Mouse (Mus musculus) intestine, embryonic 15.5 days (tissue): ENCODE measurements around the gene Mpig6b. TPM values are rescaled to one million over a fixed set of nuclear protein-coding genes. Genes with fewer than 3 reads are reported as not detected.

ENCODE experiments used
- ATAC-seq: fragments of 200-750 bp; cut with Nextera tagmentation; 2 replicates; pipeline ENCODE4 v1.8.0; 2017; ENCODE audit warnings: moderate TSS enrichment, moderate library complexity
- H3K27ac ChIP-seq: fragments of 300-500 bp; sonication (generic); 2 replicates; pipeline ENCODE4 v1.5.1; 2015; ENCODE audit warnings: mild to moderate bottlenecking, inconsistent platforms
- H3K27me3 ChIP-seq: fragments of 300-500 bp; sonication (generic); replicated peaks from 2 replicates; pipeline ENCODE4 v1.6.1; 2015; ENCODE audit warnings: inconsistent platforms
- H3K36me3 ChIP-seq: fragments of 300-500 bp; sonication (generic); 2 replicates; pipeline ENCODE4 v1.6.1; 2015; ENCODE audit warnings: inconsistent platforms
- H3K4me1 ChIP-seq: fragments of 300-500 bp; sonication (generic); replicated peaks from 2 replicates; pipeline ENCODE4 v1.6.1; 2015; ENCODE audit warnings: inconsistent platforms
- H3K4me2 ChIP-seq: fragments of 300-500 bp; sonication (generic); replicated peaks from 2 replicates; pipeline ENCODE4 v1.6.1; 2015; ENCODE audit warnings: mild to moderate bottlenecking, inconsistent platforms
- H3K4me3 ChIP-seq: fragments of 300-500 bp; sonication (generic); replicated peaks from 2 replicates; pipeline ENCODE4 v1.5.1; 2015; ENCODE audit warnings: inconsistent platforms
- H3K9ac ChIP-seq: fragments of 300-500 bp; sonication (generic); 2 replicates; pipeline ENCODE4 v1.6.1; 2015; ENCODE audit warnings: inconsistent platforms
- H3K9me3 ChIP-seq: fragments of 300-500 bp; sonication (generic); 2 replicates; pipeline ENCODE4 v1.6.1; 2016; ENCODE audit warnings: inconsistent platforms
- WGBS: fragments of 180-500 bp; shearing (Covaris S2); methylation state at CpG from one replicate; pipeline ENCODE4 v1.1.7; 2015; 5-methylcytosine and 5-hydroxymethylcytosine counted together
- polyA plus RNA-seq: library from polyadenylated mRNA; unstranded; fragments of >200 nt; fragmentation: Nextera tagmentation; extraction: Ambion mirVana; gene quantifications from 2 replicates; pipeline ENCODE4 v1.2.1, GENCODE M21; 2015

The Mpig6b gene
- polyA plus RNA-seq, 1 experiment from 2014 or later = 0.35 TPM

GRCm38 (mm10) chr17:35026206-35026605 lies 39.8 kb downstream of the Mpig6b start:
- Histone ChIP-seq H3K4me3 (no peak overlapping the region), H3K9me3 (no peaks in the 10 kb centered on the region), H3K27ac (0 out of 2 replicates have a peak overlapping the region, but pooled peaks have one; percentile 36), H3K9ac (peak overlapping the region; percentile 20), H3K4me1 (peaks cover 51% of the 10 kb centered on the region), H3K36me3 (no peaks in the 10 kb centered on the region), H3K27me3 (no peaks in the 10 kb centered on the region), H3K4me2 (peak overlapping the region; percentile 11; the same call in 1 of the 2 replicates)
- no peak for ATAC-seq
- WGBS = 78% methylated on average over 5 of the region's 5 CpGs

DNA sequence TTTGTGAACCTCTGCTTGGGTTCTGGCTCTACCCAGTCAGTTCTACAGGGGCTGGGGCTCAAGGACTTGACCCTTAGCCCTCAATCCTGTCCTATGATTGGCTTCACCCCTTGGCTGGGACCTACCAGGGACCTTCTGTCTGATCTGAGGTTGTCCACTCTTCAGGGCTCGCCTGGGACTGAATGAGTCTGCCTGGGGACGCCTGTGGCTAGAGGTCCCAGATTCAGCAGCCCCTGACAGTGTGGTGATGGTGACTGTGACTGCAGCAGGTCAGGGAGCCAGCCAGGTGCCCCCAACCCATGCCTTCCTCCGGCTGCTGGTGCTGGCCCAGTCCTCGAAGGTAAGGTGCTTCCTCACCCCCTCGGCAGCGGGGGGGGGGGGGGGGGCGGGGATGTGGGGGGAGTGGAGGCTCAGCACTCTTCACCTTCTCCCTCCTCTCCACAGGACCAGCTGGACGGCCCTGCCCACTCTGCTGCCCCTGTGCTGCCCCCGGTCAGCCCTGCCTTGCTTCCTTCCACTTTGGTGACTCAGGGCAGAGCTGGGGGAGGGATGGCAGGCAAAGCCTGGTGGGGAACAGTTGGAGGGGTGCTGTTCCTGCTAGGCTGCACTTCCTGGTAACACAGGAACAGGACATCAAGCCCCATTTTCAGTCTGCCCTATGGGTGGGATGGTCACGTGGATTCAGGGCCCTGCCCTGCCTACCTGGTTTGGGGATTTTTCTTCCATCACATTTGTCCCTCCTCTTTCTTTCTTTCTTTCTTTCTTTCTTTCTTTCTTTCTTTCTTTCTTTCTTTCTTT lies 41.1 kb downstream of the Mpig6b start:
- 68% methylated on average over 8 of the region's 10 CpGs for WGBS
- Histone ChIP-seq H3K27ac (no peak overlapping the region), H3K4me2 (no peak overlapping the region), H3K36me3 (no peaks in the 10 kb centered on the region), H3K4me1 (peaks cover 50% of the 10 kb centered on the region), H3K27me3 (no peaks in the 10 kb centered on the region), H3K9ac (no peak overlapping the region), H3K4me3 (no peak overlapping the region), H3K9me3 (no peaks in the 10 kb centered on the region)
- no peak for ATAC-seq

- 71% methylated on average over 13 of the region's 13 CpGs for WGBS
- H3K4me2 ChIP-seq = no peak overlapping the region
- H3K36me3 ChIP-seq = no peaks in the 10 kb centered on the region
- peak overlapping the region; percentile 26; the same call in 1 of the 2 replicates for H3K9ac ChIP-seq
- no peaks in the 10 kb centered on the region for H3K27me3 ChIP-seq
- no peaks in the 10 kb centered on the region for H3K9me3 ChIP-seq
- H3K27ac ChIP-seq = no peak overlapping the region
- no peak for ATAC-seq
- H3K4me3 ChIP-seq = no peak overlapping the region
- H3K4me1 ChIP-seq = peaks cover 47% of the 10 kb centered on the region
Observed at GRCm38 (mm10) chr17:35024261-35024660, 41.7 kb downstream of the Mpig6b start.

GRCm38 (mm10) chr17:35023756-35024155 lies 42.2 kb downstream of the Mpig6b start:
- Histone ChIP-seq H3K9ac (0 out of 2 replicates have a peak overlapping the region, but pooled peaks have one; percentile 26), H3K36me3 (no peaks in the 10 kb centered on the region), H3K4me1 (peaks cover 43% of the 10 kb centered on the region), H3K27me3 (no peaks in the 10 kb centered on the region), H3K4me2 (no peak overlapping the region), H3K9me3 (no peaks in the 10 kb centered on the region), H3K27ac (no peak overlapping the region), H3K4me3 (no peak overlapping the region)
- ATAC-seq = peak; percentile 51
- WGBS = 47% methylated on average over 4 of the region's 4 CpGs

- H3K9me3 ChIP-seq = no peaks in the 10 kb centered on the region
- H3K36me3 ChIP-seq = no peaks in the 10 kb centered on the region
- ATAC-seq = no peak
- H3K9ac ChIP-seq = no peak overlapping the region
- WGBS = 86% methylated on average over 5 of the region's 5 CpGs
- H3K4me3 ChIP-seq = no peak overlapping the region
- H3K27me3 ChIP-seq = no peaks in the 10 kb centered on the region
- H3K4me2 ChIP-seq = no peak overlapping the region
- peaks cover 39% of the 10 kb centered on the region for H3K4me1 ChIP-seq
- no peak overlapping the region for H3K27ac ChIP-seq
Observed at GRCm38 (mm10) chr17:35023221-35023620, 42.8 kb downstream of the Mpig6b start.

DNA sequence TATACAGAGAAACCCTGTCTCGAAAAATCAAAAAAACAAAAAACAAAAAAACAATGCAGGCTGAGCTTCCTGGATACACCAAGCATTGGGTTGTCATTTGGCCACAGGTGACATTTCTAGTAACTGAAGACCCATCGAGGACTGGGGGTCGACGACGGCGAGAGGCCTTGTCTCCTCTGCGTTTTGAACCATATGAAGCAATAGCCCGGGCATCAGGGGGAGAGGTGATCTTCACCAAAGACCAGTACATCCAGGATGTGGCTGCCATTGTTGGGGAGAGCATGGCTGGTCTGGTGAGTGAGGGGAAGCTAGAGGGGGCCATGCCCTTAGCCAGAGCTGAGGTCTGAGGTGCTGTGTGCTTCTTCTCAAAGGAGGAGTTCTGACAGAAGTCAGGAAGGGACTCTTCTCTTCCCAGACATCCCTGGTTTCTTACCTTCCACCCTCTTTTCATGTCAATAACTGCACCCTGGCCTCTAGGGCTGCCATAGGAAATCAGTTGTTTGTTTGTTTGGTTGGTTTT lies 43.4 kb downstream of the Mpig6b start:
- Histone ChIP-seq H3K4me2 (no peak overlapping the region), H3K27me3 (no peaks in the 10 kb centered on the region), H3K4me3 (no peak overlapping the region), H3K9me3 (no peaks in the 10 kb centered on the region), H3K4me1 (peaks cover 37% of the 10 kb centered on the region), H3K27ac (no peak overlapping the region), H3K36me3 (no peaks in the 10 kb centered on the region), H3K9ac (no peak overlapping the region)
- 94% methylated on average over 8 of the region's 8 CpGs for WGBS
- ATAC-seq = no peak

GRCm38 (mm10) chr17:35021842-35022477 lies 44.0 kb downstream of the Mpig6b start:
- H3K4me2 ChIP-seq = no peak overlapping the region
- H3K27ac ChIP-seq = no peak overlapping the region; the same call in 1 of the 2 replicates
- no peak overlapping the region for H3K9ac ChIP-seq
- H3K4me3 ChIP-seq = no peak overlapping the region
- peaks cover 36% of the 10 kb centered on the region for H3K4me1 ChIP-seq
- 41% methylated on average over 6 of the region's 6 CpGs for WGBS
- H3K27me3 ChIP-seq = no peaks in the 10 kb centered on the region
- no peaks in the 10 kb centered on the region for H3K9me3 ChIP-seq
- ATAC-seq = peak; percentile 39; the same call in 1 of the 2 replicates
- no peaks in the 10 kb centered on the region for H3K36me3 ChIP-seq

DNA sequence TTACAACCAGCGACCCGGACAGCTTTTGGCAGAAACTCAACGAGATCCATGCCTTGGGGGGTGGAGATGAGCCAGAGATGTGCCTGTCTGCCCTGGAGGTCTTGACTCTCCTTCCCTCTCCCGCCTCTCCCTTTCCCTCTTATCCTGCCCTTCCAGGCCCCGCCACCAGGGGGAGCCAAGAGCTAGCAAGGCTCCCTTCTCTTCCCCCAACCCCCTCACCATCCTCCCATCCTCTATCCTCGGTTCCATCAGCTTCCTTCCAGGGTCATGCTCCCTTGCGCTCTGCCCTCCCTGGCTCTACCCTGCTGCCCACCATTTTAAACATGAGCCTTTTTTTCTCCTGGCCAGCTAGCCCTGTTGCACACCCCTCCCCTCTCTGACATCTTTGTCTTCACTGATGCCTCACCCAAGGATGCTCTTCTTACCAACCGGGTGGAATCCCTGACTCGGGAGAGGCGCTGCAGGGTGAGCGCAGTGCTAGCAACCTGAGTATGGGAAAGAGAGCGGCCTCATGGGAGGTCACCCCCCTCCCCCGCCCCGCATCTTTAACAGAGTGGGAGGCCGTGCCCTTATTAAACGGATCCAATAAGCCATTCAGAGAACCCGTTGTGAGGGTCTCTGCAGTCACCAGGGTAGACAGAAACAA lies 44.7 kb downstream of the Mpig6b start:
- Histone ChIP-seq H3K36me3 (peaks cover 1% of the 10 kb centered on the region; the same call in 1 of the 2 replicates), H3K9ac (no peak overlapping the region), H3K27me3 (no peaks in the 10 kb centered on the region), H3K4me3 (no peak overlapping the region), H3K27ac (no peak overlapping the region), H3K4me1 (peaks cover 39% of the 10 kb centered on the region), H3K9me3 (no peaks in the 10 kb centered on the region), H3K4me2 (peak overlapping the region; percentile 35)
- ATAC-seq = peak; percentile 24
- 14% methylated on average over 17 of the region's 17 CpGs for WGBS

- Histone ChIP-seq H3K27me3 (no peaks in the 10 kb centered on the region), H3K4me2 (no peak overlapping the region), H3K4me1 (peaks cover 38% of the 10 kb centered on the region), H3K36me3 (peaks cover 8% of the 10 kb centered on the region), H3K9me3 (no peaks in the 10 kb centered on the region), H3K27ac (no peak overlapping the region), H3K4me3 (no peak overlapping the region), H3K9ac (no peak overlapping the region)
- WGBS = 84% methylated on average over 8 of the region's 8 CpGs
- ATAC-seq = no peak
Observed at GRCm38 (mm10) chr17:35020551-35020950, 45.4 kb downstream of the Mpig6b start.

GRCm38 (mm10) chr17:35019894-35020293 lies 46.1 kb downstream of the Mpig6b start:
- Histone ChIP-seq H3K27ac (no peak overlapping the region), H3K4me1 (peaks cover 34% of the 10 kb centered on the region), H3K36me3 (peaks cover 15% of the 10 kb centered on the region), H3K4me3 (no peak overlapping the region), H3K9me3 (no peaks in the 10 kb centered on the region), H3K4me2 (no peak overlapping the region), H3K9ac (no peak overlapping the region), H3K27me3 (no peaks in the 10 kb centered on the region)
- ATAC-seq = no peak
- WGBS = 81% methylated on average over 11 of the region's 11 CpGs

DNA sequence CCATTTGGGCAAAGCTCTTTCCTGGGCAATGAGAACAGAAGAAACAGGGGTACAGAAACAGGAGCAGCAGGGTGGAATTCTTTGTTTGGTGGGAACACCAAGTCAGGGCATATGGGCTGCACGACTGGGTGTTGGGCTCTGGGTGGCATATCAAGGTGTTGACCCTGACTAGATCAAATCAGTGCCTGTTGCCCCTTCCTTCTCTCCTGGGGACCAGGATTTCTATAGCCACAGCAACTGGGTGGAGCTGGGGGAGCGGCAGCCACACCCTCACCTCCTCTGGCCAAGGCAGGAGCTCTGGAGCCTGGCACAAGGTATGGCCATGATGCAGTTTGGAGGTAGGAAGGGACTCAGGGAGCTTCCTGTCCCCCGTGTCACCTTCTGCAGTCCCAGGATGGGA lies 47.8 kb downstream of the Mpig6b start:
- Histone ChIP-seq H3K4me3 (no peak overlapping the region), H3K4me1 (peaks cover 20% of the 10 kb centered on the region), H3K9ac (no peak overlapping the region), H3K27me3 (no peaks in the 10 kb centered on the region), H3K4me2 (no peak overlapping the region), H3K27ac (no peak overlapping the region), H3K9me3 (no peaks in the 10 kb centered on the region), H3K36me3 (peaks cover 32% of the 10 kb centered on the region)
- 74% methylated on average over 3 of the region's 3 CpGs for WGBS
- no peak for ATAC-seq

GRCm38 (mm10) chr17:35017706-35018030 lies 48.3 kb downstream of the Mpig6b start:
- no peaks in the 10 kb centered on the region for H3K9me3 ChIP-seq
- H3K27ac ChIP-seq = no peak overlapping the region
- ATAC-seq = no peak
- no peaks in the 10 kb centered on the region for H3K27me3 ChIP-seq
- no peak overlapping the region for H3K4me3 ChIP-seq
- 72% methylated on average over 14 of the region's 14 CpGs for WGBS
- H3K4me2 ChIP-seq = no peak overlapping the region
- H3K36me3 ChIP-seq = peaks cover 36% of the 10 kb centered on the region
- H3K4me1 ChIP-seq = peaks cover 20% of the 10 kb centered on the region
- H3K9ac ChIP-seq = no peak overlapping the region
